Mouse (Mus musculus) brain, adult 2 months (tissue): ENCODE results near the gene Soga1.

Source experiments
- DNase-seq: peaks from one replicate; pipeline ENCODE4 v3.0.0; 2011; ENCODE audit warnings: low read depth, low spot score

The Soga1 gene

GRCm38 (mm10) chr2:157078793-157079700, at the start of gene Soga1:
Gene Soga1 (minus strand): TSS chr2:157079254.
- DNase-seq, result peak; percentile 93

- DNase-seq, result peak; percentile 43
Measured at GRCm38 (mm10) chr2:157128072-157128471, 49.0 kb upstream of the Soga1 start.

- no peak for DNase-seq
Measured at GRCm38 (mm10) chr2:157127370-157127769, 48.3 kb upstream of the Soga1 start.

DNA sequence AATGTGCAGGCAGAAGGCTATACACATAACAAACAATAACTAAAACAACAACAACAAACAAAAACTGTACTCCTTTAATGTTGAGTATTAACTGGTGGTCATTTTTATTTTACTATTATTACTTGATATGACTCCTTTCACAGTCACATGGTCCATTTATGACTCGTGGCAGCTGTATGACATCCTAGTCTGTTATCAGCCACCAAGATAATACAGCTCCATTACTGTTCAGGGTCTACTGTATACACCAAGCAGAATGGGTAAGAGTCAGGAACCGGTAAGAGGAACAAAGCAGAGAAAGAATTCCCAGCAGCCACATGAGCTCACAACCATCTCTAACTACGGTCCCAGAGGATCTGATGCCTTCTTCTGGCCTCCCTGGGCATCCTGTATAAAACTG, 46.2 kb upstream of the Soga1 start:
- no peak for DNase-seq

GRCm38 (mm10) chr2:157121766-157122165, 42.7 kb upstream of the Soga1 start:
- no peak for DNase-seq

DNA sequence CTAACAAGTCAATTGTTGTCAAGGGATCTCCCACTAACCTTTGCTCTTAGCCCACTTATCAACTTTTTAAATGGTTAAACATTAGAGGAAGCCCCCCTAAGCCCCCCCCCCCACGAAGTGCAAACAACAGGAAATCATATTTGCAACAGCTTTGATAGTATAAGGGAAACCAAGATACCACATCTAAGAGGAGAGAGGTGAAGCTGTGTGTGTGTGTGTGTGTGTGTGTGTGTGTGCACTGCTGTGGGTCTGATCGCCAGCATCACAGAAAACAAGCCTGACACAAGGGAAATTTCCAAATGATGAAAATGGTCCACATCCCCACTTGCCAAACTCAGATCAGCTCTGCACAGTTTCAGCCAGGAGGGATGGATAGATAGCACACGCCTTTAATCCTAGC, 40.0 kb upstream of the Soga1 start:
- DNase-seq, result no peak

- DNase-seq, result no peak
Measured at GRCm38 (mm10) chr2:157118556-157118955, 39.5 kb upstream of the Soga1 start.

GRCm38 (mm10) chr2:157116964-157117363, 37.9 kb upstream of the Soga1 start:
- DNase-seq, result peak; percentile 67

DNA sequence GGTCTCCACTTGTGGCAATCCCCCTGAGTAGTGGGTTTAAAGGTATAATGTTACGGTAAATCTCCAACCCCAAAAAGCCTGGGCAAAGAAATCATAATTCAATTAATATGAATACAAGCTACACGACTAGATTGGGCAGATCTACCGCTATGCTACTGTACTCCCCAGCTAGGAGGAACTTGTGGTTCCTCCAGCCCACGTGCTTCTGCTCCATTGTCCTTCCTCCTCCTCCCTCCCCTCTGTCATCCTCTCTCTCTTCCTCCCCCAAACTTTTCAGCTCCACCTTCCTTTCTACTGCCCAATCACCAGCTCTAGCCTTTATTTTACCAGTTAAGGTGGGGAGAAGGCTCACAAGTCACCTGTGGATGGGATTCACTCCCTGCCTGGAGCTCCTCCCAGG, 29.2 kb upstream of the Soga1 start:
- no peak for DNase-seq

DNA sequence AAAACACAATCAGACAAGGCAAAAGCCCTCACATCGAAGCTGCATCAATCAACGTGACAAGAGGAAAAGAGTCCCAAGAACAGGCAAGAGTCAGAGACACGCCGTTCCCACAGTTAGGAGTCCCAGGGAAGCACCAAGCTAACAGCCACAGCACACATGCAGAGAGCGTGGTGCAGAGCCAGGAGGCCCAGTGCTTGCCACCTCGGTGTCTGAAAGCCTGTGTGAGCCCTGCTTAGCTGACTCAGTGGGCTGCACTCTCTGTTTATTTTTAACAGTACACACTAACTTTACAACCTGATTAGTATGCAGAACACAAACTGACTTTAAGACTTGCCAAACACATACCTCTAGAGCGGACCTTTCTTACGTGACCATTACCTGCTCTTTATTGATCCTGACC, 25.4 kb upstream of the Soga1 start:
- no peak for DNase-seq

- no peak for DNase-seq
Measured at GRCm38 (mm10) chr2:157102256-157102655, 23.2 kb upstream of the Soga1 start.

GRCm38 (mm10) chr2:157101650-157102049, 22.6 kb upstream of the Soga1 start:
- DNase-seq, result peak; percentile 67

DNA sequence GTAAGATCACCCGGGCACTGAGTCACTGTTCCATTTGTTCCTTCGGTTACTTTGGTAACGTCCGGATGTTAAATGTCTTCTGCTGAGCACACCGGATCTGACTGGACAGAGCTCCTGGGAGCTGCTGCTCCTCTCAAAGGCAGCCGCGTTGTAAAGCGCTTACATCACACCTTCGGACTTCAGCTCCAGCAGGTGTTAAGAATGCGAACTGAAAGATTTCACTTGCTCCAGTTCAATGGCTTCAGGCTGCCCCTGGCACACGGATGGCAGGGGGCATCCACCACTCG, 21.2 kb upstream of the Soga1 start:
- DNase-seq, result peak; percentile 18

DNA sequence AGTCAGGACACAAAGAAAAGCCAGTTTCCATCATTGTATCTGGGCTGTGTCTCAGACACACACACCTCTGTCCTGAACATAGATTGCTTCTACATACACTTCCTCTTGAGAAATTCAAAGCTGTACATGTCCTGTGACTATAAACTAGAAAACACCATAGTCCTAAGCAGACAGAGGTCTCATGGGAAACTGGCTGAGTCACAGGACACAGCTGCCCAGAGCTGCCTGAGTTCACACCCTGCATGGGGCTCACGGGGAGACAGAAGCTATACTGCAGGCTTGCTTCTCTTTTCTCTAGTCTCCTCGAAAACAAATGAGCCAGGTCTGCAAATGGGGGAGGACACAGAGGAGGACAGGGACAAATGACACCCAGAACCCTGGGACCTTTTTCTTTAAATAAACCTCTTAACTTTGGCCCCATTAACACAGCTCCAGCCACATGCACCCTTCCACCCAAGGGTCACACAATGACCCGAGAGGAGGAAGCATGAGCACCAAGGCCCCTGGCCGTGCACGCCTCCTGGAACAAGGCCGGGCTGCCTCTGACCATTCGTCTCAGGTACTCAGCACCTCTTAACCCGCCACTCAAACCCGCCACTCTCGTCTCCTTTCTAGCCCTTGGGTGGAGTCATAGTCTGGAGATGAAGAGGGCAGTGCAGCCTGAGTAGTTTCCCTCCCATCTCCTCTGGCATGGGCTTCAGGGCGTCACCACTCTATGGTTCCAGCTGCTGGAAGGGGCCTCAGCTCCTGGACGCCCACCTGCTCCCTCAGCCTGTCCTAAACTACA, 20.7 kb upstream of the Soga1 start:
- no peak for DNase-seq

- peak; percentile 85 for DNase-seq
Measured at GRCm38 (mm10) chr2:157095005-157095755, 16.1 kb upstream of the Soga1 start.

DNA sequence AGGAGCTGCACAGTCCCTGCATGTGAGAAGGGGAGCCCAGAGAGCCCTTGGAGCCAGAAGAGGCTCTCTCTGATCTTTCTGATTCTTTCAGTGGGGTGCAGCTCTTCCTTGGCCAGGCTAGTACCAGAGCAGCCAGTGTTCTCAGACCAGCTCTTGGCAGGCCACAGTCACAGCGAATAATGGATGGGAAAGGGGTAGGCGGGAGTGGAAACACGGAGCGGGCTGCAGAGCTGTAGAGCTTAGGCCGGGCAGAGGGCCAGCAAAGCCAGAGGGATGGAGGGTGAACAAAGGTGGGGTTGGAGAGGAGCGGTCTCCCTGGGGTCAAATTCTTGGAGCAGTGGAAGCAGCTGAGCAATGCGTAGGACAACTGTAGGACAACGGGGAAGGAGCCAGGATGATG, 13.0 kb upstream of the Soga1 start:
- peak; percentile 40 for DNase-seq

DNA sequence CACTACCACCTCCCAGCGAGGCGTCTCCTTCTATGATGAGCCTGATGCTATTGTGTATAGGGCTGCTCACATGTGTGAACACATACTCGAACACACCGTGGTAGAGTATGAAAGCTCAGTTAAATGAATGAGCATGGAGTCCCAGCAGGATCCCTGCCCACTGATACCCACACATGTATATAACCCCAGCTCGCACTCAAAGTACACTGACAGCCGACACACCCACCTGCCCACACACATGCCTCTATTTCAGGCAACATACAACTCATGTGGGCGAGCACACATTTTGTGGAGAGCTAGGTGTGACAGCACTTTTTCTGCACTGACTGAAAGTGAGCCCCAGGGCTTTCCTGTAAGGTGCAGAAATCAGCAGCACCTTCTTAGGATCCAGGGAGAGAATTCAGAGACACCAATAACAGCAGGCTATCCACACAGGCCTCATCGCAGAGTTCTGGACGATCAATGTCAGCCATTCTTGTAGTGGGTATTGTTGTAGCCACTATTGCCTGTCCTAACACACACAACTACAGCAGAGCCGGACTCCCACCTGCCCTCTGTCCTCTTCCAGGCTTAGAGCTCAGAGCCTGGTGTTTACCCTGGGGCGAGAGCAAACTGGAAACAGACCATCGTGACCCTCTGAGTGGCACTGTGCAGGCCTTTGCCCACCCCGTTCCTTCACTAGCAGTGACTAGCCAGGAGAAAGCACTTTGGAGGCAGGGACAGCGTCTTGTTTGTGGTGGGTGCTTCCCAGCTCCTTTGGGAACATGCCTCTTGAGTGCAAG, 8.7 kb upstream of the Soga1 start:
- DNase-seq, result peak; percentile 88

DNA sequence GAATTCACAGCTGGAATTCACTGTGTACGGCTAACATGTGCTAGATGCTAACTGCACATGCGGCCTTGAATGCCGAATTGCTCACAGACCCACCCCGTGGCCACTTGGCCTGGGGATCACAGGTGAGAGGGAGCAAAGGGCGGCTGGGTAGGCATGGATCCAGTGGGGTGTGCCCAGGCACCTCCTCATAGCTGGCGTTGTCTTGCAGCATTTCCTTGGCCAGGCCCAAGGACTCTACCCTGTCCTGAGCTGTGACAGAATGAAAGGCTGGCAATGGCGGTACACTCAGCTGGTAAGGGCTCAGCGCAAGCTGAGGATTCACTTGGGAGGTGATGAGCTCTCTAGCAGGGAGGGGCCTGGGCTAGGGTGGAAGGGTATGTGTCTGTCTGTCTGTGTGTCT, 7.7 kb upstream of the Soga1 start, which contains the start of gene Tldc2:
Tldc2 (plus strand) TSS at position 260 of the 400 bp plus-strand sequence.
- DNase-seq, result no peak

DNA sequence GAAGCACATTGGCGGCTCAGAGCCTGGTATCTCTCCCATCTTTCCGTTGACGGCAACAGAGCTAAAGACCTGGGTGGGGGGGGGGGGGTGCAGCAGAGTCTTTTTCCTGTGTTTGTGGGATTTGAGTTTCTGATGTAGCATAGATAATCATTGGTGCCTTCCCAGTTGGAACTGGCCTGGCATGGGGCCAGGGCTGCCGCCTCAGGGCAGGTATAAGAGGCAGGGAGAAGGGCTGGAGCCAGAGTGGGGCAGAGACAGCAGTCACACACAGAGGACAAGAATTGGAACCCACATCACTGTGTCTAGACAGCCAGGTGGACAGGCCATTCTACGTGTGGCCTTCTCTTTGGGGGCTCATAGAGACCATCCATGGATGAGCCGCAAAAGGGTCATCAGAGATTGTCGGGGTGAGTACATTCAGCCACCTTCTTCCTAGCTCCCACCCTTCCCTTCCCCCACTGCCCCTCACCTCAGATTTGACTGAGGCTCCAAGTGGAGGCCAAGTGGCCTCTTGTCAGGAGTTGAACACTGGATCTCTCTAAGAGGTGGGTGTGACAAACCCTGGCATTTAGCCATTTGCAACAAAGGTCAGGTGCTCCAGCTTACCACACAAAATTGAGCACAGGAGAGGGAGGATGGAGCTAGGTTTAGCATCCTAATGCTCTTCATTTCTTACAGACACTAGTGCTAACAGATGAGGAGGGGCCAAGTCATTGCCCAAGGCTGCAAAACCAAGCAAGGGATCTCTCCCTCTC, 6.0 kb upstream of the Soga1 start:
- no peak for DNase-seq

GRCm38 (mm10) chr2:157081960-157082359, 2.9 kb upstream of the Soga1 start:
- no peak for DNase-seq

- DNase-seq, result no peak
Measured at GRCm38 (mm10) chr2:157081331-157081730, 2.3 kb upstream of the Soga1 start.
